In genomic region chr11:119054351-119055345, GRCm38 (mm10) we compare ENCODE assay signal across 8 mouse cellular contexts. TPM values are rescaled to one million over a fixed set of nuclear protein-coding genes. Genes with fewer than 3 reads are reported as not detected.
DNase-seq lines count a peak whose midpoint lies in the region; ATAC-seq and TF ChIP-seq lines count a peak whose summit lies in the region.

No protein-coding gene starts in this region.

- H3K27ac ChIP-seq in heart, adult 2 months, result no peak overlapping the region
- peak overlapping the region; percentile 93 for H3K27ac ChIP-seq in forebrain, embryonic 14.5 days (ENCODE audit: low read depth, low read length)
- no peak overlapping the region for H3K27ac ChIP-seq in kidney, embryonic 15.5 days
- peak overlapping the region; percentile 88 for H3K27ac ChIP-seq in midbrain, embryonic 12.5 days (replicated peaks)

- DNase-seq in heart, adult 2 months, result peak; percentile 44 to 56
- DNase-seq in heart, adult 9 months (ENCODE audit: low spot score in 2 of 2), result no peak
- peak; percentile 54 for DNase-seq in T-cell, adult 2 months (ENCODE audit: low spot score)
- DNase-seq in forebrain, embryonic 14.5 days (ENCODE audit: low spot score), result no peak
- DNase-seq in thymus, postnatal 25 days, result peak; percentile 63
- DNase-seq in adrenal gland, adult 2 months, result no peak

- H3K36me3 ChIP-seq in heart, adult 2 months (ENCODE audit: control insufficient read depth, insufficient read depth, low read length), result no peaks in the 10 kb centered on the region
- H3K36me3 ChIP-seq in forebrain, embryonic 14.5 days (ENCODE audit: control insufficient read depth, insufficient read depth, low read length), result no peaks in the 10 kb centered on the region
- H3K36me3 ChIP-seq in kidney, embryonic 15.5 days, result no peaks in the 10 kb centered on the region
- H3K36me3 ChIP-seq in midbrain, embryonic 12.5 days, result no peaks in the 10 kb centered on the region

- peak overlapping the region; percentile 98 for H3K4me2 ChIP-seq in forebrain, embryonic 14.5 days (ENCODE audit: low read length)
- H3K4me2 ChIP-seq in kidney, embryonic 15.5 days, result peak overlapping the region; percentile 97
- peak overlapping the region; percentile 69 for H3K4me2 ChIP-seq in midbrain, embryonic 12.5 days (replicated peaks)

- WGBS in heart, adult 2 months, result 9% methylated on average over 47 of the region's 47 CpGs
- WGBS in forebrain, embryonic 14.5 days, result 2% methylated on average over 47 of the region's 47 CpGs
- 2% methylated on average over 47 of the region's 47 CpGs for WGBS in kidney, embryonic 15.5 days
- WGBS in midbrain, embryonic 12.5 days, result 3% methylated on average over 47 of the region's 47 CpGs

- peaks cover 22% of the 10 kb centered on the region for H3K27me3 ChIP-seq in heart, adult 2 months (ENCODE audit: control insufficient read depth, insufficient read depth, low read length)
- H3K27me3 ChIP-seq in forebrain, embryonic 14.5 days (replicated peaks; ENCODE audit: control insufficient read depth, insufficient read depth, low read length), result peaks cover 67% of the 10 kb centered on the region
- H3K27me3 ChIP-seq in kidney, embryonic 15.5 days, result peaks cover 91% of the 10 kb centered on the region
- peaks cover 94% of the 10 kb centered on the region for H3K27me3 ChIP-seq in midbrain, embryonic 12.5 days

- H3K4me3 ChIP-seq in heart, adult 2 months, result peak overlapping the region; percentile 18
- peak overlapping the region; percentile 57 for H3K4me3 ChIP-seq in forebrain, embryonic 14.5 days (ENCODE audit: low read depth, low read length)
- peak overlapping the region; percentile 61 for H3K4me3 ChIP-seq in kidney, embryonic 15.5 days (replicated peaks)
- H3K4me3 ChIP-seq in midbrain, embryonic 12.5 days, result peak overlapping the region; percentile 61

- H3K79me2 ChIP-seq in heart, adult 2 months (replicated peaks; ENCODE audit: control insufficient read depth, insufficient read depth, low read length), result no peaks in the 10 kb centered on the region

- ATAC-seq in forebrain, embryonic 14.5 days, result no peak
- no peak for ATAC-seq in kidney, embryonic 15.5 days (replicated peaks; ENCODE audit: low FRiP score)
- no peak for ATAC-seq in midbrain, embryonic 12.5 days (ENCODE audit: low FRiP score, low read depth)

- no peak for TF ChIP-seq POLR2A in heart, adult 2 months (IDR thresholded peaks at IDR 0.05; ENCODE audit: insufficient read depth, low read depth, low read length)

- no peaks in the 10 kb centered on the region for H3K9me3 ChIP-seq in forebrain, embryonic 14.5 days (replicated peaks; ENCODE audit: control insufficient read depth, low read length)
- H3K9me3 ChIP-seq in kidney, embryonic 15.5 days (replicated peaks), result no peaks in the 10 kb centered on the region
- no peaks in the 10 kb centered on the region for H3K9me3 ChIP-seq in midbrain, embryonic 12.5 days

- TF ChIP-seq EP300 in heart, adult 2 months (IDR thresholded peaks at IDR 0.05; ENCODE audit: insufficient read depth, low read depth, low read length), result no peak

- intact Hi-C loops in heart, adult 2 months (cut with DNase I), result loop anchor here (2.0 kb wide), 1 partner anchor 14 kb away; the partner anchor contains the start of gene Cbx8

- H3K4me1 ChIP-seq in heart, adult 2 months (ENCODE audit: control insufficient read depth, insufficient read depth, low read length), result peaks cover 2% of the 10 kb centered on the region; the same call in 1 of the 2 replicates
- H3K4me1 ChIP-seq in forebrain, embryonic 14.5 days (ENCODE audit: control insufficient read depth, insufficient read depth, low read length), result peaks cover 42% of the 10 kb centered on the region
- H3K4me1 ChIP-seq in kidney, embryonic 15.5 days, result peaks cover 76% of the 10 kb centered on the region
- peaks cover 67% of the 10 kb centered on the region for H3K4me1 ChIP-seq in midbrain, embryonic 12.5 days

- peak; percentile 73 for TF ChIP-seq CTCF in heart, adult 2 months (IDR thresholded peaks at IDR 0.05)

- H3K9ac ChIP-seq in heart, adult 2 months (ENCODE audit: low read depth, low read length), result no peak overlapping the region
- H3K9ac ChIP-seq in forebrain, embryonic 14.5 days (ENCODE audit: low read length), result peak overlapping the region; percentile 62
- H3K9ac ChIP-seq in kidney, embryonic 15.5 days, result no peak overlapping the region
- peak overlapping the region; percentile 63 for H3K9ac ChIP-seq in midbrain, embryonic 12.5 days (replicated peaks)

RNA-seq across cellular contexts. Expression of gene Cbx8, which starts 13.9 kb away (rescaled TPM):
- total RNA-seq in heart, adult 2 months (2021), result 1 to 10 TPM; 4.0 to 5.3 TPM
- 2.0 and 2.7 TPM in 2 replicates for polyA plus RNA-seq in heart, adult 2 months (2012; rRNA removed)
- polyA plus RNA-seq in forebrain, embryonic 14.5 days (2014; fragmentation: Nextera tagmentation; extraction: Ambion mirVana), result 12.8 and 15.0 TPM in 2 replicates
- 9.8 and 10.3 TPM in 2 replicates for polyA plus RNA-seq in kidney, embryonic 15.5 days (2015; fragmentation: Nextera tagmentation; extraction: Ambion mirVana)
- polyA plus RNA-seq in midbrain, embryonic 12.5 days (2016; fragmentation: Nextera tagmentation; extraction: Ambion mirVana), result 12.1 and 15.1 TPM in 2 replicates
- total RNA-seq in adrenal gland, adult 2 months (2021), result 10 to 100 TPM; 16.3 to 22.9 TPM
- polyA plus RNA-seq in adrenal gland, adult 2 months (2012; rRNA removed), result 11.3 and 12.2 TPM in 2 replicates

RNA-seq across cellular contexts. Expression of gene Cbx4, which starts 31.4 kb away (rescaled TPM):
- 10 to 100 TPM in 1 of 2 experiments, 1 to 10 TPM in 1; 8.1 to 12.3 TPM for total RNA-seq in heart, adult 2 months (2021)
- 4.7 and 5.4 TPM in 2 replicates for polyA plus RNA-seq in heart, adult 2 months (2012; rRNA removed)
- polyA plus RNA-seq in forebrain, embryonic 14.5 days (2014; fragmentation: Nextera tagmentation; extraction: Ambion mirVana), result 9.3 and 14.5 TPM in 2 replicates
- polyA plus RNA-seq in kidney, embryonic 15.5 days (2015; fragmentation: Nextera tagmentation; extraction: Ambion mirVana), result 8.6 and 9.9 TPM in 2 replicates
- polyA plus RNA-seq in midbrain, embryonic 12.5 days (2016; fragmentation: Nextera tagmentation; extraction: Ambion mirVana), result 12.4 and 15.2 TPM in 2 replicates
- 100 to 1,000 TPM; 144 to 197 TPM for total RNA-seq in adrenal gland, adult 2 months (2021)
- 89.0 and 127 TPM in 2 replicates for polyA plus RNA-seq in adrenal gland, adult 2 months (2012; rRNA removed)

RNA-seq across cellular contexts. Expression of gene Cbx2, which starts 31.9 kb away (rescaled TPM):
- 1 to 10 TPM; 1.7 to 2.3 TPM for total RNA-seq in heart, adult 2 months (2021)
- 2.3 and 3.0 TPM in 2 replicates for polyA plus RNA-seq in heart, adult 2 months (2012; rRNA removed)
- 19.2 and 22.1 TPM in 2 replicates for polyA plus RNA-seq in forebrain, embryonic 14.5 days (2014; fragmentation: Nextera tagmentation; extraction: Ambion mirVana)
- 38.9 and 40.7 TPM in 2 replicates for polyA plus RNA-seq in kidney, embryonic 15.5 days (2015; fragmentation: Nextera tagmentation; extraction: Ambion mirVana)
- polyA plus RNA-seq in midbrain, embryonic 12.5 days (2016; fragmentation: Nextera tagmentation; extraction: Ambion mirVana), result 81.0 and 86.0 TPM in 2 replicates
- 1 to 10 TPM; 5.1 to 5.3 TPM for total RNA-seq in adrenal gland, adult 2 months (2021)
- 2.7 and 2.9 TPM in 2 replicates for polyA plus RNA-seq in adrenal gland, adult 2 months (2012; rRNA removed)

Comparison
In these comparisons a context has a peak if more than half of its experiments do, and no peak if none do; other contexts are left out.
1. DNase-seq: peak in heart, adult 2 months (2 of 2), T-cell, adult 2 months (single experiment) and thymus, postnatal 25 days (single experiment); none in heart, adult 9 months (0 of 2), forebrain, embryonic 14.5 days (single experiment) and adrenal gland, adult 2 months (single experiment).
2. H3K27ac ChIP-seq: peak in forebrain, embryonic 14.5 days (single experiment) and midbrain, embryonic 12.5 days (single experiment); none in heart, adult 2 months (single experiment) and kidney, embryonic 15.5 days (single experiment).
3. H3K9ac ChIP-seq: peak in forebrain, embryonic 14.5 days (single experiment) and midbrain, embryonic 12.5 days (single experiment); none in heart, adult 2 months (single experiment) and kidney, embryonic 15.5 days (single experiment).
4. Peak in every context shown above with its lines, with median percentiles within 50 percentile points of each other: H3K4me3 ChIP-seq and H3K4me2 ChIP-seq.